In genomic region chr6:85186033-85186743, GRCm38 (mm10) we compare ENCODE assay signal across 7 mouse cellular contexts. TPM values are rescaled to one million over a fixed set of nuclear protein-coding genes. Genes with fewer than 3 reads are reported as not detected.
DNase-seq lines count a peak whose midpoint lies in the region; ATAC-seq and TF ChIP-seq lines count a peak whose summit lies in the region.

No protein-coding gene starts in this region.

- no peak overlapping the region for H3K4me3 ChIP-seq in neural tube, embryonic 15.5 days (replicated peaks)
- peak overlapping the region; percentile 50 for H3K4me3 ChIP-seq in forebrain, postnatal 0 days (ENCODE audit: low read depth, low read length)
- no peak overlapping the region for H3K4me3 ChIP-seq in limb, embryonic 11.5 days (ENCODE audit: low read depth, low read length)
- H3K4me3 ChIP-seq in cerebellum, adult 2 months (replicated peaks; ENCODE audit: insufficient read depth, low read depth, low read length): no peak overlapping the region

- no peak overlapping the region for H3K27ac ChIP-seq in neural tube, embryonic 15.5 days (replicated peaks)
- no peak overlapping the region for H3K27ac ChIP-seq in forebrain, postnatal 0 days (ENCODE audit: low read depth, low read length)
- H3K27ac ChIP-seq in limb, embryonic 11.5 days (replicated peaks; ENCODE audit: low read depth, low read length): no peak overlapping the region
- H3K27ac ChIP-seq in cerebellum, adult 2 months (ENCODE audit: insufficient read depth, low read length): no peak overlapping the region

- TF ChIP-seq CTCF in forebrain, postnatal 0 days (IDR thresholded peaks at IDR 0.05; ENCODE audit: low read depth): no peak
- no peak for TF ChIP-seq CTCF in cerebellum, adult 2 months (IDR thresholded peaks at IDR 0.05; ENCODE audit: borderline replicate concordance, insufficient read depth, low read depth, low read length)

- ATAC-seq in neural tube, embryonic 15.5 days (ENCODE audit: low FRiP score): no peak
- ATAC-seq in forebrain, postnatal 0 days: no peak
- no peak for ATAC-seq in limb, embryonic 11.5 days (ENCODE audit: insufficient number of reproducible peaks, low FRiP score, low TSS enrichment, low read depth)

- no peak for TF ChIP-seq POLR2A in cerebellum, adult 2 months (IDR thresholded peaks at IDR 0.05; ENCODE audit: borderline replicate concordance, insufficient read depth, low read length)

- peak; percentile 52 for DNase-seq in neural tube, embryonic 10.5 days (ENCODE audit: extremely low spot score, low spot score)
- no peak for DNase-seq in forebrain, postnatal 0 days
- peak; percentile 55 for DNase-seq in limb, embryonic 11.5 days (ENCODE audit: low spot score)
- DNase-seq in spleen, adult 18-20 months: no peak
- DNase-seq in left cerebral cortex, adult 8-10 months (ENCODE audit: low spot score in 2 of 2): no peak
- DNase-seq in cerebellum, adult 2 months: no peak

- no peaks in the 10 kb centered on the region for H3K9me3 ChIP-seq in neural tube, embryonic 15.5 days (replicated peaks)
- H3K9me3 ChIP-seq in forebrain, postnatal 0 days (ENCODE audit: low read length): no peaks in the 10 kb centered on the region
- no peaks in the 10 kb centered on the region for H3K9me3 ChIP-seq in limb, embryonic 11.5 days (ENCODE audit: control insufficient read depth, low read length)

- H3K4me1 ChIP-seq in neural tube, embryonic 15.5 days: peaks cover 42% of the 10 kb centered on the region
- H3K4me1 ChIP-seq in forebrain, postnatal 0 days (ENCODE audit: insufficient read depth): peaks cover 12% of the 10 kb centered on the region; the same call in 1 of the 2 replicates
- peaks cover 14% of the 10 kb centered on the region for H3K4me1 ChIP-seq in limb, embryonic 11.5 days (ENCODE audit: control insufficient read depth, insufficient read depth, low read length)
- peaks cover 9% of the 10 kb centered on the region; the same call in 1 of the 2 replicates for H3K4me1 ChIP-seq in cerebellum, adult 2 months (ENCODE audit: control insufficient read depth, insufficient read depth, low read length)

- no peak overlapping the region for H3K9ac ChIP-seq in neural tube, embryonic 15.5 days (replicated peaks)
- H3K9ac ChIP-seq in forebrain, postnatal 0 days: peak overlapping the region; percentile 63; the same call in 1 of the 2 replicates
- H3K9ac ChIP-seq in limb, embryonic 11.5 days (ENCODE audit: low read length): no peak overlapping the region; the same call in 1 of the 2 replicates

- 1% methylated on average over 33 of the region's 33 CpGs for WGBS in neural tube, embryonic 15.5 days
- 6% methylated on average over 33 of the region's 33 CpGs for WGBS in forebrain, postnatal 0 days
- WGBS in limb, embryonic 11.5 days: 2% methylated on average over 33 of the region's 33 CpGs
- 4% methylated on average over 33 of the region's 33 CpGs for WGBS in cerebellum, adult 2 months

- peaks cover 71% of the 10 kb centered on the region for H3K27me3 ChIP-seq in neural tube, embryonic 15.5 days (replicated peaks)
- peaks cover 5% of the 10 kb centered on the region; the same call in 1 of the 2 replicates for H3K27me3 ChIP-seq in forebrain, postnatal 0 days (ENCODE audit: insufficient read depth, low read length)
- H3K27me3 ChIP-seq in limb, embryonic 11.5 days (ENCODE audit: control insufficient read depth, insufficient read depth, low read length): peaks cover 63% of the 10 kb centered on the region
- peaks cover 18% of the 10 kb centered on the region; the same call in 1 of the 2 replicates for H3K27me3 ChIP-seq in cerebellum, adult 2 months (ENCODE audit: control insufficient read depth, insufficient read depth, low read length)

- no peak overlapping the region for H3K4me2 ChIP-seq in neural tube, embryonic 15.5 days
- H3K4me2 ChIP-seq in forebrain, postnatal 0 days (ENCODE audit: low read depth): peak overlapping the region; percentile 68
- peak overlapping the region; percentile 31; the same call in 1 of the 2 replicates for H3K4me2 ChIP-seq in limb, embryonic 11.5 days (ENCODE audit: low read depth, severe bottlenecking)

- H3K36me3 ChIP-seq in neural tube, embryonic 15.5 days: no peaks in the 10 kb centered on the region
- no peaks in the 10 kb centered on the region for H3K36me3 ChIP-seq in forebrain, postnatal 0 days (ENCODE audit: insufficient read depth)
- H3K36me3 ChIP-seq in limb, embryonic 11.5 days (ENCODE audit: control insufficient read depth, insufficient read depth, low read length): no peaks in the 10 kb centered on the region

RNA-seq across cellular contexts. Expression of gene Emx1, which starts 1.1 kb away (rescaled TPM):
- not detected in 2 replicates for polyA plus RNA-seq in neural tube, embryonic 15.5 days (2015; fragmentation: Nextera tagmentation; extraction: Ambion mirVana)
- 25.7 and 41.6 TPM in 2 replicates for total RNA-seq in forebrain, postnatal 0 days (2014; rRNA removed)
- 28.8 and 41.0 TPM in 2 replicates for polyA plus RNA-seq in forebrain, postnatal 0 days (2015; fragmentation: Nextera tagmentation; extraction: Ambion mirVana)
- 0.34 and 1.4 TPM in 2 replicates for polyA plus RNA-seq in limb, embryonic 11.5 days (2014; fragmentation: Nextera tagmentation; extraction: Ambion mirVana)
- 10 to 100 TPM; 32.0 to 34.9 (median 33.8) TPM for total RNA-seq in left cerebral cortex, adult 8-10 months (2022)
- polyA plus RNA-seq in cerebellum, adult 2 months (2012; rRNA removed): 0.11 and 0.19 TPM in 2 replicates

RNA-seq across cellular contexts. Expression of gene Spr, which starts 48.6 kb away (rescaled TPM):
- polyA plus RNA-seq in neural tube, embryonic 15.5 days (2015; fragmentation: Nextera tagmentation; extraction: Ambion mirVana): 35.6 and 39.9 TPM in 2 replicates
- total RNA-seq in forebrain, postnatal 0 days (2014; rRNA removed): 34.3 and 52.0 TPM in 2 replicates
- 38.4 and 49.5 TPM in 2 replicates for polyA plus RNA-seq in forebrain, postnatal 0 days (2015; fragmentation: Nextera tagmentation; extraction: Ambion mirVana)
- polyA plus RNA-seq in limb, embryonic 11.5 days (2014; fragmentation: Nextera tagmentation; extraction: Ambion mirVana): 63.3 and 77.8 TPM in 2 replicates
- 10 to 100 TPM; 42.5 to 48.4 (median 46.0) TPM for total RNA-seq in left cerebral cortex, adult 8-10 months (2022)
- 26.9 TPM in 2 replicates for polyA plus RNA-seq in cerebellum, adult 2 months (2012; rRNA removed)

Comparison
In these comparisons a context has a peak if more than half of its experiments do, and no peak if none do; other contexts are left out.
1. DNase-seq: peak in neural tube, embryonic 10.5 days (single experiment) and limb, embryonic 11.5 days (single experiment); none in forebrain, postnatal 0 days (single experiment), spleen, adult 18-20 months (0 of 2), left cerebral cortex, adult 8-10 months (0 of 2) and cerebellum, adult 2 months (0 of 2).
2. RNA of gene Emx1, which starts 1.1 kb away (polyA plus RNA-seq): 28.8 to 41.0 TPM in forebrain, postnatal 0 days; 0.34 to 1.4 TPM in limb, embryonic 11.5 days, 0.11 to 0.19 TPM in cerebellum, adult 2 months and not detected in neural tube, embryonic 15.5 days; every median in the first group is over 10 times any median in the second.